Mouse (Mus musculus) G1E (cell line): Measurements from ENCODE around the gene Sh3kbp1.

Source experiments
- CTCF ChIP-seq: IDR thresholded peaks from 2 replicates; pipeline ENCODE4 v1.5.1; 2012; ENCODE audit warnings: low read depth, low read length, inconsistent platforms, mixed read lengths
- GATA2 ChIP-seq: IDR thresholded peaks from 2 replicates; pipeline ENCODE4 v1.6.1; 2012; ENCODE audit warnings: low read depth, low read length, inconsistent platforms, borderline replicate concordance
- POLR2AphosphoS5 ChIP-seq: IDR thresholded peaks from 2 replicates; pipeline ENCODE4 v1.6.1; 2012; ENCODE audit warnings: low read depth, low read length, inconsistent platforms; ENCODE audit not compliant: insufficient replicate concordance

DNA sequence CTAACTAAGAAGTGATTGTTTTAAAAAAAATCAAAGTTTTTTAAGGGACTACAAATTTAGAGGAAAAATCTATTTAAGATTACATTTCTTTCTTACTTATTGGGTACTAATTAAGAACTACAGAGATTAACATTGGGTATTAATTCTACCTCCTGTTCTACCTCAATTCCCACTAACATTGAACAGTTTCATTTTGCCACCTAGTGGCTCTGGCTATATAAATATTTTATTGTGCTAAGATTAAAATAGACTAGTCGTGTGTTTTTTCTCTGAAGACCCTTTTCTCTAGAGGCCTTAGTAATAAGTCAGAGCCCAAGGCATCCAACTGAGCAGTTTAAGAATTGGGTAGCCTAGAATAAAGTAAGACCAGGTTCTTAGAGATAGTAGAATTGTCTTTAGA lies 288.1 kb downstream of the Sh3kbp1 start:
- TF ChIP-seq CTCF (no peak), POLR2AphosphoS5 (no peak), GATA2 (no peak)
